8 mouse cellular contexts compared by ENCODE assay signal in genomic region chr3:51531473-51532281, GRCm38 (mm10). TPM values are rescaled to one million over a fixed set of nuclear protein-coding genes. Genes with fewer than 3 reads are reported as not detected.
DNase-seq lines count a peak whose midpoint lies in the region; ATAC-seq and TF ChIP-seq lines count a peak whose summit lies in the region.

No protein-coding gene starts in this region.

- H3K4me3 ChIP-seq in embryonic facial prominence, embryonic 14.5 days (ENCODE audit: low read depth, low read length) = no peak overlapping the region
- no peak overlapping the region for H3K4me3 ChIP-seq in embryonic facial prominence, embryonic 10.5 days
- no peak overlapping the region for H3K4me3 ChIP-seq in forebrain, postnatal 0 days (ENCODE audit: low read depth, low read length)
- no peak overlapping the region for H3K4me3 ChIP-seq in lung, adult 2 months (replicated peaks; ENCODE audit: extremely low read depth, low read depth, low read length)
- H3K4me3 ChIP-seq in stomach, embryonic 16.5 days (replicated peaks; ENCODE audit: low read length) = no peak overlapping the region

- H3K27ac ChIP-seq in embryonic facial prominence, embryonic 14.5 days (replicated peaks; ENCODE audit: low read depth, low read length) = no peak overlapping the region; the same call in 1 of the 2 replicates
- H3K27ac ChIP-seq in embryonic facial prominence, embryonic 10.5 days (replicated peaks) = no peak overlapping the region
- peak overlapping the region; percentile 59 for H3K27ac ChIP-seq in forebrain, postnatal 0 days (ENCODE audit: low read depth, low read length)
- peak overlapping the region; percentile 81 for H3K27ac ChIP-seq in stomach, embryonic 16.5 days (ENCODE audit: low read length)

- no peak for TF ChIP-seq POLR2A in lung, adult 2 months (IDR thresholded peaks at IDR 0.05; ENCODE audit: borderline replicate concordance, extremely low read depth, low read depth, low read length)

- no peak overlapping the region for H3K9ac ChIP-seq in embryonic facial prominence, embryonic 14.5 days (ENCODE audit: low read depth, low read length)
- H3K9ac ChIP-seq in forebrain, postnatal 0 days = no peak overlapping the region
- H3K9ac ChIP-seq in stomach, embryonic 16.5 days (ENCODE audit: low read length) = peak overlapping the region; percentile 5; the same call in 1 of the 2 replicates

- TF ChIP-seq CTCF in forebrain, postnatal 0 days (IDR thresholded peaks at IDR 0.05; ENCODE audit: low read depth) = no peak
- TF ChIP-seq CTCF in lung, adult 2 months (IDR thresholded peaks at IDR 0.05; ENCODE audit: insufficient read depth, low read length) = no peak

- peaks cover 90% of the 10 kb centered on the region for H3K36me3 ChIP-seq in embryonic facial prominence, embryonic 14.5 days (ENCODE audit: control insufficient read depth, insufficient read depth, low read length)
- H3K36me3 ChIP-seq in embryonic facial prominence, embryonic 10.5 days (replicated peaks) = peaks cover 98% of the 10 kb centered on the region
- H3K36me3 ChIP-seq in forebrain, postnatal 0 days (ENCODE audit: insufficient read depth) = peaks cover 84% of the 10 kb centered on the region
- peaks cover 49% of the 10 kb centered on the region for H3K36me3 ChIP-seq in stomach, embryonic 16.5 days (ENCODE audit: control insufficient read depth, insufficient read depth, low read length)

- peak; percentile 27 for DNase-seq in embryonic facial prominence, embryonic 14.5 days (ENCODE audit: low spot score)
- DNase-seq in embryonic facial prominence, embryonic 10.5 days (ENCODE audit: low spot score) = no peak
- DNase-seq in adrenal gland, adult (ENCODE audit: inconsistent age in 2 of 2, low spot score in 1 of 2) = peak; percentile 56 to 77
- peak; percentile 53 for DNase-seq in forebrain, postnatal 0 days
- peak; percentile 58 for DNase-seq in kidney, adult 9 months
- peak; percentile 30 for DNase-seq in lung, adult 2 months
- DNase-seq in spleen, adult 12 weeks (ENCODE audit: low spot score) = no peak

- no peaks in the 10 kb centered on the region for H3K4me1 ChIP-seq in embryonic facial prominence, embryonic 14.5 days (ENCODE audit: control insufficient read depth, insufficient read depth, low read length)
- H3K4me1 ChIP-seq in embryonic facial prominence, embryonic 10.5 days = no peaks in the 10 kb centered on the region
- no peaks in the 10 kb centered on the region for H3K4me1 ChIP-seq in forebrain, postnatal 0 days (ENCODE audit: insufficient read depth)
- 0 out of 2 replicates have a peak, but pooled peaks cover 2% of the 10 kb centered on the region for H3K4me1 ChIP-seq in lung, adult 2 months (ENCODE audit: control insufficient read depth, insufficient read depth, low read length)
- H3K4me1 ChIP-seq in stomach, embryonic 16.5 days (ENCODE audit: control insufficient read depth, insufficient read depth, low read length) = peaks cover 15% of the 10 kb centered on the region

- WGBS in embryonic facial prominence, embryonic 14.5 days = 72% methylated on average over 13 of the region's 13 CpGs
- WGBS in embryonic facial prominence, embryonic 10.5 days = 90% methylated on average over 13 of the region's 13 CpGs
- WGBS in forebrain, postnatal 0 days = 47% methylated on average over 13 of the region's 13 CpGs
- 53% methylated on average over 13 of the region's 13 CpGs for WGBS in lung, adult 2 months
- 42% methylated on average over 13 of the region's 13 CpGs for WGBS in stomach, embryonic 16.5 days

- no peak overlapping the region for H3K4me2 ChIP-seq in embryonic facial prominence, embryonic 14.5 days (ENCODE audit: low read depth, low read length)
- no peak overlapping the region for H3K4me2 ChIP-seq in forebrain, postnatal 0 days (ENCODE audit: low read depth)
- peak overlapping the region; percentile 7; the same call in 1 of the 2 replicates for H3K4me2 ChIP-seq in stomach, embryonic 16.5 days (ENCODE audit: low read depth, low read length)

- 0 out of 2 replicates have a peak, but pooled peaks have one; percentile 9 for ATAC-seq in embryonic facial prominence, embryonic 14.5 days (ENCODE audit: low read depth)
- ATAC-seq in forebrain, postnatal 0 days = peak; percentile 75
- peak; percentile 88 for ATAC-seq in stomach, embryonic 16.5 days (ENCODE audit: insufficient read depth, low FRiP score)

- no peaks in the 10 kb centered on the region for H3K27me3 ChIP-seq in embryonic facial prominence, embryonic 14.5 days (replicated peaks; ENCODE audit: control insufficient read depth, insufficient read depth, low read length)
- no peaks in the 10 kb centered on the region for H3K27me3 ChIP-seq in embryonic facial prominence, embryonic 10.5 days (replicated peaks; ENCODE audit: low read depth, poor library complexity, severe bottlenecking)
- H3K27me3 ChIP-seq in forebrain, postnatal 0 days (ENCODE audit: insufficient read depth, low read length) = no peaks in the 10 kb centered on the region
- H3K27me3 ChIP-seq in stomach, embryonic 16.5 days (ENCODE audit: control insufficient read depth, insufficient read depth, low read length) = no peaks in the 10 kb centered on the region

- no peaks in the 10 kb centered on the region for H3K9me3 ChIP-seq in embryonic facial prominence, embryonic 14.5 days (ENCODE audit: control insufficient read depth, low read length)
- H3K9me3 ChIP-seq in embryonic facial prominence, embryonic 10.5 days = no peaks in the 10 kb centered on the region
- H3K9me3 ChIP-seq in forebrain, postnatal 0 days (ENCODE audit: low read length) = no peaks in the 10 kb centered on the region
- H3K9me3 ChIP-seq in stomach, embryonic 16.5 days (replicated peaks; ENCODE audit: control insufficient read depth, low read length) = no peaks in the 10 kb centered on the region

RNA-seq across cellular contexts. Expression of gene Setd7, which starts 29.0 kb away (rescaled TPM):
- 6.2 and 7.3 TPM in 2 replicates for polyA plus RNA-seq in embryonic facial prominence, embryonic 14.5 days (2014; fragmentation: Nextera tagmentation; extraction: Ambion mirVana)
- 4.2 and 5.1 TPM in 2 replicates for polyA plus RNA-seq in embryonic facial prominence, embryonic 10.5 days (2016; fragmentation: Nextera tagmentation; extraction: Ambion mirVana)
- total RNA-seq in forebrain, postnatal 0 days (2014; rRNA removed) = 15.2 and 22.8 TPM in 2 replicates
- 0.92 and 2.1 TPM in 2 replicates for polyA plus RNA-seq in forebrain, postnatal 0 days (2015; fragmentation: Nextera tagmentation; extraction: Ambion mirVana)
- polyA plus RNA-seq in lung, adult 2 months (2012; rRNA removed) = 16.8 and 23.5 TPM in 2 replicates
- 2.8 and 4.8 TPM in 2 replicates for polyA plus RNA-seq in stomach, embryonic 16.5 days (2015; fragmentation: Nextera tagmentation; extraction: Ambion mirVana)

RNA-seq across cellular contexts. Expression of gene Rab33b, which starts 48.0 kb away (rescaled TPM):
- polyA plus RNA-seq in embryonic facial prominence, embryonic 14.5 days (2014; fragmentation: Nextera tagmentation; extraction: Ambion mirVana) = 25.8 and 29.0 TPM in 2 replicates
- polyA plus RNA-seq in embryonic facial prominence, embryonic 10.5 days (2016; fragmentation: Nextera tagmentation; extraction: Ambion mirVana) = 14.2 and 15.3 TPM in 2 replicates
- 41.0 and 47.9 TPM in 2 replicates for total RNA-seq in forebrain, postnatal 0 days (2014; rRNA removed)
- 31.3 and 32.8 TPM in 2 replicates for polyA plus RNA-seq in forebrain, postnatal 0 days (2015; fragmentation: Nextera tagmentation; extraction: Ambion mirVana)
- polyA plus RNA-seq in lung, adult 2 months (2012; rRNA removed) = 12.9 and 16.6 TPM in 2 replicates
- 24.8 and 26.2 TPM in 2 replicates for polyA plus RNA-seq in stomach, embryonic 16.5 days (2015; fragmentation: Nextera tagmentation; extraction: Ambion mirVana)

Comparison
In these comparisons a context has a peak if more than half of its experiments do, and no peak if none do; other contexts are left out.
1. DNase-seq: peak in embryonic facial prominence, embryonic 14.5 days (single experiment), adrenal gland, adult (2 of 2), forebrain, postnatal 0 days (single experiment), kidney, adult 9 months (single experiment) and lung, adult 2 months (single experiment); none in embryonic facial prominence, embryonic 10.5 days (single experiment) and spleen, adult 12 weeks (single experiment).
2. ATAC-seq: peak in every context shown above with its lines; median percentile 88 in stomach, embryonic 16.5 days; 75 in forebrain, postnatal 0 days; 9 in embryonic facial prominence, embryonic 14.5 days.
3. H3K27ac ChIP-seq: peak in forebrain, postnatal 0 days (single experiment) and stomach, embryonic 16.5 days (single experiment); none in embryonic facial prominence, embryonic 14.5 days (single experiment) and embryonic facial prominence, embryonic 10.5 days (single experiment).